Mouse (Mus musculus) embryonic facial prominence, embryonic 15.5 days (tissue): ENCODE measurements around the gene Appbp2. TPM values are rescaled to one million over a fixed set of nuclear protein-coding genes. Genes with fewer than 3 reads are reported as not detected.
A peak's percentile ranks its signal among the peaks of the same experiment; 100 is the strongest.

ENCODE experiments used
- ATAC-seq: fragments of 200-750 bp; cut with Nextera tagmentation; 2 replicates; pipeline ENCODE4 v1.8.0; 2017; ENCODE audit warnings: low read depth, moderate TSS enrichment; ENCODE audit not compliant: insufficient number of reproducible peaks, low FRiP score, low TSS enrichment
- H3K27ac ChIP-seq: fragments of 300-500 bp; sonication (generic); replicated peaks from 2 replicates; pipeline ENCODE4 v1.5.1; 2015; ENCODE audit warnings: mild to moderate bottlenecking, inconsistent platforms
- H3K27me3 ChIP-seq: fragments of 300-500 bp; sonication (generic); 2 replicates; pipeline ENCODE4 v1.6.1; 2015; ENCODE audit warnings: inconsistent platforms
- H3K36me3 ChIP-seq: fragments of 300-500 bp; sonication (generic); 2 replicates; pipeline ENCODE4 v1.6.1; 2015; ENCODE audit warnings: mild to moderate bottlenecking, inconsistent platforms
- H3K4me1 ChIP-seq: fragments of 300-500 bp; sonication (generic); 2 replicates; pipeline ENCODE4 v1.6.1; 2015; ENCODE audit warnings: inconsistent platforms
- H3K4me2 ChIP-seq: fragments of 300-500 bp; sonication (generic); replicated peaks from 2 replicates; pipeline ENCODE4 v1.6.1; 2015; ENCODE audit warnings: mild to moderate bottlenecking, inconsistent platforms
- H3K4me3 ChIP-seq: fragments of 300-500 bp; sonication (generic); replicated peaks from 2 replicates; pipeline ENCODE4 v1.5.1; 2015; ENCODE audit warnings: mild to moderate bottlenecking, inconsistent platforms
- H3K9ac ChIP-seq: fragments of 300-500 bp; sonication (generic); 2 replicates; pipeline ENCODE4 v1.6.1; 2015; ENCODE audit warnings: inconsistent platforms
- H3K9me3 ChIP-seq: fragments of 300-500 bp; sonication (generic); replicated peaks from 2 replicates; pipeline ENCODE4 v1.6.1; 2016; ENCODE audit warnings: inconsistent platforms
- WGBS: fragments of 180-500 bp; shearing (Covaris S2); methylation state at CpG from one replicate; pipeline ENCODE4 v1.1.7; 2015; 5-methylcytosine and 5-hydroxymethylcytosine counted together
- polyA plus RNA-seq: library from polyadenylated mRNA; unstranded; fragments of >200 nt; fragmentation: Nextera tagmentation; extraction: Ambion mirVana; gene quantifications from 2 replicates; pipeline ENCODE4 v1.2.1, GENCODE M21; 2015

Gene Appbp2
- 38.0 and 38.7 TPM in 2 replicates for polyA plus RNA-seq

DNA sequence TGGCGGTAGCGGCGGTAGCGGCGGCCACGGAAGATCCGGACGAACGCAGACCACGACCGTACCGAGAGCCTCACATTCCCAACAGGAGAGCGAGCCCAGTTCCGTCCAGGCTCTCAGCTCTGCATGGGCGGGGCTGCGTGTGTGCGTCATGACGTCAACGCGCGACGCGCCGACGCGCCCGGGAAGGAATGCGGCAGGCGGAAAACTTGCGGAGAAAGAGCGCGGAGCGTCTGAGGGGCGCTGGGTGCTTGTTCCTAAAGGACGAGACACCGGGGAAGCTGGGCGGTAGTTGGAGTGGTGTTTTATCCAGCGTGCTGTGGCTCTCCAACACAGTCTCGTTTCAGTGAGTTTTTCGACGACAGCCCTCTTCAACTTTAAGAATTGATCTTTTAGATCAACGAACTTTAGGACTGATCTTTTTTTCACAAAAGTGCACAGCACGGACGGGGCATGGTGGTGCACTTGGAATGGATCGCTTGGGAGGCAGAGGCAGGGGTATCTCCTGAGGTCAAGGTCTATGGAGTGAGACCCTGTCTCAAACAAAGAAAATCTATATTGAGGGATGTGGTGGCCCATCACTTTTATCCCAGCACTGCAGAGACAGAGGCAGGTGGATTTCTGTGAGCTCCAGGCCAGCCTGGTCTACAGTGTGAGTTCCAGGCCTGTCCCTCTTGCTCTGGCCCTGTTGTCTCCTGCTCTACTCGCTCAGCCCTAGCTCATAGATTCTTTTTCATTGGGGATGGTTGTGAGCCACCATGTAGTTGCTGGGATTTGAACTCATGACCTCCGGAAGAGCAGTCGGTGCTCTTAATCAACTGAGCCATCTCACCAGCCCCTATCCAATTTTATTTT, at the start of gene Appbp2:
Gene Appbp2, minus strand, starts transcription at position 141 of the 852 bp plus-strand sequence.
- Histone ChIP-seq H3K27me3 (no peaks in the 10 kb centered on the region), H3K9ac (peak within 1 kb of the TSS; percentile 92), H3K4me3 (peak within 1 kb of the TSS; percentile 94), H3K4me1 (peaks cover 13% of the 10 kb centered on the region), H3K27ac (peak within 1 kb of the TSS; percentile 99), H3K36me3 (0 out of 2 replicates have a peak, but pooled peaks cover 8% of the 10 kb centered on the region), H3K9me3 (no peaks in the 10 kb centered on the region), H3K4me2 (peak within 1 kb of the TSS; percentile 76)
- 5% methylated on average over 48 of the region's 48 CpGs for WGBS
- ATAC-seq = peak; percentile 94

DNA sequence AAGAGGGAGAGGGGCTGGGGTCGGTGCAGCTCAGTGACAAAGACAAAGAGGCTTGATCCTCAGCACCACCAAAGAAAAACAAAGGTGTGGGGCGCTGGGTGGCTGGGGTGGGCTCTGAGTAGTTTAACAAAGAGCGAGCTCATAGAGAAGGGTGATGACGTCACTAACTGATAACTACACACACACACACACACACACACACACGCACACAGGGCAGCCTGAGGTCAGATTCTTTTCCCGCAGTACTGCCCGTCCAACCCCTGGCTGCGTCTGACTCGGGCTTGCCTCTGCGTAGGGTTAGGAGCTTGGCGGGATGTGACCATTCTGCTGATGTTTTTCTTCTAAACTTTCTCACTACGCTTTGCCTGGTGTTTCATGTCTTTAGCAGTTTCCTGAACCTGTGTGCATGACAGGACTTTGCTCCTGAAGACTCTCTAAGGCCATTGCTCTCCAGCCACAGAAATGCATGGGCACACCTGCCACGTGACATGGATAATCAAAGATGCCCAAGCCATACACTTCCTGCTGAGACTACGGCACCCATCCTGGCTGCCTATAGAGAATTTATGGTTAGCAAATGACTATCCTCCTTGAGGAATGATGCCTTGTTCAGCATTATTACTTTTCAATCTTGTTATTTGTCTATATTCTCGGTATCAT, 46.4 kb upstream of the Appbp2 start:
- Histone ChIP-seq H3K4me3 (no peak overlapping the region), H3K36me3 (no peaks in the 10 kb centered on the region), H3K27ac (no peak overlapping the region), H3K4me2 (no peak overlapping the region), H3K9me3 (no peaks in the 10 kb centered on the region), H3K9ac (no peak overlapping the region), H3K27me3 (no peaks in the 10 kb centered on the region), H3K4me1 (no peaks in the 10 kb centered on the region)
- 78% methylated on average over 15 of the region's 15 CpGs for WGBS
- no peak for ATAC-seq

DNA sequence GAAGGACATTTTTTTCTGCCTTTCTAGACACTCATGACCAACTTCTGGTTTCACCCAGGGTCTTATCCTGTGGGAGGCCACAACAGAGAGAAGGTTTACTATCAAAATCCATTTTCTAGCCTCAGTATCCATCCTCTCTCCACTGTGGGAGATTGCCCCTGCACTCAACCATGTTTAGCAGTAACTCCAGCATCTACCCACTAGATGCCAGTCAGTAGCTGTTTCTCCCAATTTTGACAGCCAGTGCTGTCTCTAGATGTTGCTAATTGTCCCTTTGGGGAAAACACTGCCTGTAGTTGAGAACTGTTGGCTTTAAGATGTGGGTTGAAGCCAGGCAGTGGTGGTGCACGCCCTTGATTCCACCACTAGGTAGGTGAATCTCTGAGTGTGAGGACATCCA, 43.2 kb upstream of the Appbp2 start:
- H3K9ac ChIP-seq = no peak overlapping the region
- 82% methylated on average over 1 of the region's 1 CpGs for WGBS
- H3K36me3 ChIP-seq = no peaks in the 10 kb centered on the region
- H3K4me3 ChIP-seq = no peak overlapping the region
- H3K27ac ChIP-seq = no peak overlapping the region
- H3K9me3 ChIP-seq = no peaks in the 10 kb centered on the region
- no peak overlapping the region for H3K4me2 ChIP-seq
- no peak for ATAC-seq
- no peaks in the 10 kb centered on the region for H3K4me1 ChIP-seq
- no peaks in the 10 kb centered on the region for H3K27me3 ChIP-seq

DNA sequence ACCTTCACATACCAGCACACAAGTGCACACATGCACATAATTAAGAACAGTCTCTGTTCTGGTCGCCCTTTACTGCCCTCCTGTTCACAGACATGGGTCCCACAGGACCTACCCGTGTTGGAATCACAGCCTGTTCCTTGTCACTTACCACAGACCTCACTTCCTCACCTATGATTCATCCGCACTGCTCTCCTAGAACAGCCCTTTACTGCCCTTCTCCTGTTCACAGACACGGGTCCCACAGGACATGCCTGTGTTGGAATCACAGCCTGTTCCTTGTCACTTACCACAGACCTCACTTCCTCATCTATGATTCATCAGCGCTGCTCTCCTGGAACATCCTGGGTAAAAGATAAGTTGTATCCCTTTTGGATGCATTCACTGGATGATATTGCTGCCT, 42.7 kb upstream of the Appbp2 start:
- Histone ChIP-seq H3K4me2 (no peak overlapping the region), H3K27me3 (no peaks in the 10 kb centered on the region), H3K4me3 (no peak overlapping the region), H3K9me3 (no peaks in the 10 kb centered on the region), H3K4me1 (no peaks in the 10 kb centered on the region), H3K27ac (no peak overlapping the region), H3K9ac (no peak overlapping the region), H3K36me3 (no peaks in the 10 kb centered on the region)
- WGBS = 46% methylated on average over 5 of the region's 5 CpGs
- ATAC-seq = no peak

DNA sequence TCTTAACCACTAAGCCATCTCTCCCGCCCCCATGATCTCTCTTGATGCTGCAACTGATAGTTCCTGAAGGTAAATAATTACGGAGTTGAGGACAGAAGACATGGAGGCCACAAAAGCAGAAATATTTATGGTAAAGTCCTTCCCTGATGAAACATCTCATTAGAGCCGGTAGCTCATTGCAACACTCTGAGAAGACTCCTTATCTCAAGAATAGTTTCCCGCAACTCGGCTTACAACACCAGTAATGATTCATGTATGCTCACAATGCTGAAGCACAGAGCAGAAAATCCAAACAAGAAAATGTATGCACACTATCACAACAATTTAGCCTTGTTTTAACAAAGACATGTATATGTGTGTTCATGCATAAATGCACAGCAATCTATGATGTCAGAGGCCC, 40.2 kb upstream of the Appbp2 start:
- Histone ChIP-seq H3K36me3 (no peaks in the 10 kb centered on the region), H3K4me1 (no peaks in the 10 kb centered on the region), H3K27me3 (no peaks in the 10 kb centered on the region), H3K4me2 (no peak overlapping the region), H3K9ac (no peak overlapping the region), H3K9me3 (no peaks in the 10 kb centered on the region), H3K4me3 (no peak overlapping the region), H3K27ac (no peak overlapping the region)
- 78% methylated on average over 5 of the region's 5 CpGs for WGBS
- ATAC-seq = no peak

DNA sequence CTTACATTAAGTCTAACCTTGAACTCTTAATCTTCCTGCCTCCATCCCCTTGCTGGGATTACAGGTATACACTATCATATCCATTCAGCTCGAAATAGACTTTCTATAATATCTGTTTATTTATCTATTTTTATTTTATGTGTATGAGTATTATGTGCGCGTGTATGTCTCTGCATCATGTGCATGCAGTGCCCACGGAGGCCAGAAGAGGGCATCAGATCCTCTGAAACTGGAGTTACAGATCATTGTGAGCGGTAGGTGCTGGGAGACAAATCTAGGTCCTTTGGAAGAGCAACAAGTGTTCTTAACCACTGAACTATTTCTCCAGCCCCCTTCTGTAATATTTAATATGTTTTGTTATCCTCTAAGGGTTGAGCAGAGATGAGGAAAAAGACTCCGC, 38.4 kb upstream of the Appbp2 start:
- no peak overlapping the region for H3K9ac ChIP-seq
- H3K27ac ChIP-seq = no peak overlapping the region
- no peaks in the 10 kb centered on the region for H3K9me3 ChIP-seq
- no peak overlapping the region for H3K4me3 ChIP-seq
- H3K36me3 ChIP-seq = no peaks in the 10 kb centered on the region
- no peak for ATAC-seq
- H3K4me1 ChIP-seq = no peaks in the 10 kb centered on the region
- WGBS = 70% methylated on average over 6 of the region's 6 CpGs
- H3K27me3 ChIP-seq = no peaks in the 10 kb centered on the region
- no peak overlapping the region for H3K4me2 ChIP-seq

DNA sequence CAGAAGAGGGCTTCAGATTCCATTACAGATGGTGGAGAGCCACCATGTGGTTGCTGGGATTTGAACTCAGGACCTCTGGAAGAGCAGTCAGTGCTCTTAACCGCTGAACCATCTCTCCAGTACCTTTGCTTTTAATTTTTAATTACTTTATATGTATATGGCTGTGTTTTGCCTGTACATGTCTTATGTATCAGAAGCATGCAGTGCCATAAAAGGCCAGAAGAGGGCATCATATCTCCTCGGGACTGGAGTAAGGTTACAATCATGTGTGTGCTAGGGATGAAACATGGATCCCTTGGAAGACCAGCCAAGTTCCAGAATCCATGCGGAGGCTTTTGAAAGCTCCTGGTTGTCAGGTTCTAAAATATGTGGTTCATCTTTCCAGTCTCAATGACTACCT, 35.7 kb upstream of the Appbp2 start:
- 64% methylated on average over 3 of the region's 3 CpGs for WGBS
- Histone ChIP-seq H3K9ac (no peak overlapping the region), H3K4me2 (no peak overlapping the region), H3K27me3 (no peaks in the 10 kb centered on the region), H3K27ac (no peak overlapping the region), H3K4me1 (no peaks in the 10 kb centered on the region), H3K36me3 (no peaks in the 10 kb centered on the region), H3K4me3 (no peak overlapping the region), H3K9me3 (no peaks in the 10 kb centered on the region)
- no peak for ATAC-seq

DNA sequence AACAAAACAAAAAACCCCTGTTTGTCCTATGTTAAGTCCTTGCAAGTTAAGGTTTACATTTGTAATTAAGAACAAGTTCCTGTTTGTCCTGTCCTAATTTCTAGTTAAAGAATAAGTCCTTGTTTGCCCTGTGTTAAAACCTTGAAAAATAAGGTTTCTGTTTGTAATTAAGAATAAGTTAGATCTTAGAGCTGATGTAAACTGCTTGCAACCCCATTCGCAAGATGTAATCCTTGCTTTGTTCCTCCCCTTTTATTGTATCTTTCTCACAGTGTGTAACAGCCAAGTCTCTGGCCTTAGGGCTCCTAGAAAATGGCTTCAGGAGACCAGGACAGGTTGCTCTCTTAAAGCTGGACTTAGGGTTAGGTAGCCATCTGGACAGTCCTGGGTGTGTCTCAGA, 32.5 kb upstream of the Appbp2 start:
- Histone ChIP-seq H3K4me2 (no peak overlapping the region), H3K36me3 (no peaks in the 10 kb centered on the region), H3K27me3 (no peaks in the 10 kb centered on the region), H3K4me1 (no peaks in the 10 kb centered on the region), H3K27ac (no peak overlapping the region), H3K9me3 (no peaks in the 10 kb centered on the region), H3K9ac (no peak overlapping the region), H3K4me3 (no peak overlapping the region)
- no peak for ATAC-seq
- 76% methylated on average over 1 of the region's 1 CpGs for WGBS

DNA sequence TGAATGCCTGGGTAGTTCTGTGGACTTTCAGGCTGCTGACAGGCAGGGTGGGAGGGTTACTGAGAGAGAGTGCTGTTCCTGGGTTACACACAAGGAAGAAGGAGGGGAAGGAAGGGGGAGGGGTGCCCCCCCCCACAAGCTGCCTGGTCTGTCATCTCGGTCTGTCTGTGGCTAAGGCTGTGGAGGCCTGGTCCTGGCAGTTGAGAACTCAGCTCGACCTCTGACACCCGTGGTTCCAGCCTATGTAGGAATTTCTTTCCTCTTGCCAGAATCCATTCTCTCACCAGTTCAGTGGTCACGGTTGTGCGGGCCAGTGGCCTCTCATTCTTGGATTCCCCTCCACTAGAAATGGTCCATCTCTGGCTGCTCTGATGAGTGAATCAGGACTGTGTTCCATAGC, 29.7 kb upstream of the Appbp2 start:
- H3K4me1 ChIP-seq = no peaks in the 10 kb centered on the region
- no peaks in the 10 kb centered on the region for H3K27me3 ChIP-seq
- ATAC-seq = no peak
- H3K4me3 ChIP-seq = no peak overlapping the region
- 61% methylated on average over 5 of the region's 5 CpGs for WGBS
- H3K27ac ChIP-seq = no peak overlapping the region
- no peak overlapping the region for H3K4me2 ChIP-seq
- H3K36me3 ChIP-seq = no peaks in the 10 kb centered on the region
- H3K9ac ChIP-seq = no peak overlapping the region
- H3K9me3 ChIP-seq = no peaks in the 10 kb centered on the region

DNA sequence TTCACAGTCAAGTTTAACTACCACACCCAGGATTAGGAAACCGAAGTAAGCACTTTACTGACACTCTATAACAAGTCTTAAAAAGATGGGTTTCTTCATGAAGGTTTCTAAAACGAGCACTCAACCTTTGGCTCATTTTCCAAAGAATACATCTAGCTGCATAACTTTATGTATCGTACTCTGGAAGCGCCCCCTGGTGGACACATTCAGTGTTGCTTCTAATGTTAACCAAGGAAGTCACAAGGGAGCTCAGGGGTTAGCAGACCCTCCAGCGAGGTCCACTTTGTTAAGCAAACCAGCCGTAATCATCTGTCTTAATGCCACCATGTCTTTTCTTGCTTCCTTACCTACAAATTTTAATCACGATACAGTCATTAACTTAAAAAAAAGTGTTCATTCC, 26.3 kb upstream of the Appbp2 start:
- Histone ChIP-seq H3K9me3 (no peaks in the 10 kb centered on the region), H3K36me3 (no peaks in the 10 kb centered on the region), H3K4me1 (no peaks in the 10 kb centered on the region), H3K27me3 (no peaks in the 10 kb centered on the region), H3K4me3 (no peak overlapping the region), H3K27ac (no peak overlapping the region), H3K9ac (no peak overlapping the region), H3K4me2 (no peak overlapping the region)
- 24% methylated on average over 7 of the region's 7 CpGs for WGBS
- no peak for ATAC-seq

DNA sequence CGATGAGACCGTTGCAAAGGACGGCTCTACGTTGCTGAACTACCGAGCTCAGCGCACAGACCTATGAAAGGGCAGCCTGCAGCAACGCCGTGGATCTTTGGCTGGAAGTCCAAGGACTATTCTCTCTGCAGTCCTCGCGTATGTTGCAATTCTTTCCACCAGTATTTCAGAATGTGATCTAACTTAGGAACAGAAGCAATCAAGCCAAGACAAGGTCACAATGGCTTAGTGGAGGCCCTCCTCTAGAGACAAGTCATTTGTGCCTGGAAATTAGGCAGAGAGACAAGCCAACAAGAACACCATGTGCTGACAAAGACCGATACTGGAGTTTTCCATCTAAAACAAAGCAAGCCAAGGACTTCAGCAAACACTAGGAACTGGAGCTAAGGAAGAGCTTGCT, 24.0 kb upstream of the Appbp2 start:
- Histone ChIP-seq H3K36me3 (no peaks in the 10 kb centered on the region), H3K4me2 (no peak overlapping the region), H3K9ac (no peak overlapping the region), H3K27ac (no peak overlapping the region), H3K9me3 (no peaks in the 10 kb centered on the region), H3K4me3 (no peak overlapping the region), H3K27me3 (no peaks in the 10 kb centered on the region), H3K4me1 (no peaks in the 10 kb centered on the region)
- ATAC-seq = no peak
- 86% methylated on average over 11 of the region's 11 CpGs for WGBS
